ENCODE assay signal across 31 mouse cellular contexts in genomic region chr5:68672834-68673233, GRCm38 (mm10).
"Had no signal": no experiment of that assay in that cellular context is flagged by ENCODE, and none has a peak within 500 bp of the region (broad histone marks: within the 10 kb centered on the region; RNA-seq: fewer than 3 reads in every experiment).

No protein-coding gene starts in this region.

- H3K9me3 ChIP-seq: limb, embryonic 10.5 days; limb, embryonic 12.5 days; limb, embryonic 13.5 days; limb, embryonic 15.5 days; liver, embryonic 12.5 days; liver, embryonic 13.5 days; liver, embryonic 15.5 days; lung, embryonic 15.5 days; midbrain, embryonic 10.5 days; midbrain, embryonic 12.5 days; midbrain, embryonic 13.5 days; midbrain, embryonic 15.5 days had no signal

- H3K27me3 ChIP-seq: limb, embryonic 12.5 days; limb, embryonic 13.5 days; limb, embryonic 15.5 days; liver, embryonic 12.5 days; liver, embryonic 13.5 days; liver, embryonic 15.5 days; lung, embryonic 15.5 days; megakaryocyte, embryonic 14.5 days; midbrain, embryonic 12.5 days; midbrain, embryonic 13.5 days; midbrain, embryonic 15.5 days had no signal

- DNase-seq: left cerebral cortex, postnatal 4 days; liver; liver, embryonic 13.5 days; liver, postnatal 0 days; lung, adult 18-20 months; lung, adult 2 months; lung, embryonic 14.5 days; lung, postnatal 10 days; lung, postnatal 14 days; lung, postnatal 36 days; lung, postnatal 4 days; midbrain, embryonic 14.5 days had no signal

- H3K9ac ChIP-seq: limb, embryonic 12.5 days; limb, embryonic 13.5 days; limb, embryonic 15.5 days; liver, embryonic 12.5 days; liver, embryonic 13.5 days; liver, embryonic 14.5 days; liver, embryonic 15.5 days; liver, postnatal 0 days; lung, embryonic 14.5 days; lung, embryonic 15.5 days; midbrain, embryonic 12.5 days; midbrain, embryonic 13.5 days; midbrain, embryonic 15.5 days had no signal

- H3K27ac ChIP-seq: limb, embryonic 10.5 days; limb, embryonic 12.5 days; limb, embryonic 13.5 days; limb, embryonic 15.5 days; liver, embryonic 12.5 days; liver, embryonic 13.5 days; liver, embryonic 14.5 days; liver, embryonic 15.5 days; lung, embryonic 15.5 days; macrophage; midbrain, embryonic 10.5 days; midbrain, embryonic 12.5 days; midbrain, embryonic 13.5 days; midbrain, embryonic 15.5 days had no signal

- ATAC-seq: liver, embryonic 12.5 days; liver, postnatal 0 days; lung, postnatal 0 days; midbrain, embryonic 13.5 days; midbrain, embryonic 15.5 days; midbrain, embryonic 16.5 days had no signal

- H3K4me3 ChIP-seq: limb, embryonic 10.5 days; limb, embryonic 12.5 days; limb, embryonic 13.5 days; limb, embryonic 15.5 days; liver, embryonic 12.5 days; liver, embryonic 13.5 days; liver, embryonic 15.5 days; lung, embryonic 15.5 days; megakaryocyte, embryonic 14.5 days; midbrain, embryonic 10.5 days; midbrain, embryonic 12.5 days; midbrain, embryonic 13.5 days; midbrain, embryonic 15.5 days; myocyte had no signal

- H3K36me3 ChIP-seq: limb, embryonic 10.5 days; limb, embryonic 12.5 days; limb, embryonic 13.5 days; limb, embryonic 15.5 days; liver, embryonic 12.5 days; liver, embryonic 13.5 days; liver, embryonic 15.5 days; lung, embryonic 15.5 days; midbrain, embryonic 10.5 days; midbrain, embryonic 12.5 days; midbrain, embryonic 13.5 days; midbrain, embryonic 15.5 days had no signal

- H3K4me1 ChIP-seq: limb, embryonic 10.5 days; limb, embryonic 12.5 days; limb, embryonic 13.5 days; limb, embryonic 15.5 days; liver, embryonic 12.5 days; liver, embryonic 13.5 days; liver, embryonic 15.5 days; lung, embryonic 15.5 days; megakaryocyte, embryonic 14.5 days; midbrain, embryonic 10.5 days; midbrain, embryonic 12.5 days; midbrain, embryonic 13.5 days; midbrain, embryonic 15.5 days had no signal

- H3K4me2 ChIP-seq: limb, embryonic 12.5 days; limb, embryonic 13.5 days; limb, embryonic 15.5 days; liver, embryonic 11.5 days; liver, embryonic 12.5 days; liver, embryonic 13.5 days; liver, embryonic 15.5 days; lung, embryonic 14.5 days; lung, embryonic 15.5 days; midbrain, embryonic 11.5 days; midbrain, embryonic 12.5 days; midbrain, embryonic 13.5 days; midbrain, embryonic 15.5 days had no signal
